Mouse (Mus musculus) lung, embryonic 14.5 days (tissue): ENCODE results near the gene Nectin2. TPM values are rescaled to one million over a fixed set of nuclear protein-coding genes. Genes with fewer than 3 reads are reported as not detected.

Source experiments
- ATAC-seq: fragments of 200-750 bp; cut with Nextera tagmentation; 2 replicates; pipeline ENCODE4 v1.8.0; 2017; ENCODE audit warnings: mild to moderate bottlenecking, moderate TSS enrichment, moderate library complexity; ENCODE audit not compliant: insufficient read depth
- DNase-seq: peaks from one replicate; pipeline ENCODE4 v3.0.0-alpha.2; 2015
- H3K27ac ChIP-seq: fragments of 300-500 bp; sonication (generic); 2 replicates; pipeline ENCODE4 v1.5.1; 2014; ENCODE audit warnings: low read depth, mild to moderate bottlenecking, moderate library complexity
- H3K27me3 ChIP-seq: fragments of 300-500 bp; sonication (generic); 2 replicates; pipeline ENCODE4 v1.6.1; 2014; ENCODE audit warnings: low read length, control low read depth; ENCODE audit not compliant: insufficient read depth
- H3K36me3 ChIP-seq: fragments of 300-500 bp; sonication (generic); 2 replicates; pipeline ENCODE4 v1.6.1; 2014; ENCODE audit warnings: control low read depth; ENCODE audit not compliant: insufficient read depth
- H3K4me1 ChIP-seq: fragments of 300-500 bp; sonication (generic); 2 replicates; pipeline ENCODE4 v1.6.1; 2014; ENCODE audit warnings: antibody characterized with exemption, control low read depth; ENCODE audit not compliant: insufficient read depth
- H3K4me2 ChIP-seq: fragments of 300-500 bp; sonication (generic); 2 replicates; pipeline ENCODE4 v1.6.1; 2014; ENCODE audit warnings: mild to moderate bottlenecking
- H3K4me3 ChIP-seq: fragments of 300-500 bp; sonication (generic); 2 replicates; pipeline ENCODE4 v1.5.1; 2014; ENCODE audit warnings: low read depth, low read length
- H3K9ac ChIP-seq: fragments of 300-500 bp; sonication (generic); 2 replicates; pipeline ENCODE4 v1.6.1; 2014
- H3K9me3 ChIP-seq: fragments of 300-500 bp; sonication (generic); 2 replicates; pipeline ENCODE4 v1.6.1; 2016; ENCODE audit warnings: low read depth, low read length, control low read depth
- CTCF ChIP-seq: IDR thresholded peaks from 2 replicates; pipeline ENCODE4 v1.5.1; 2016; ENCODE audit warnings: antibody characterized with exemption, low read depth
- WGBS: fragments of 180-500 bp; shearing (Covaris S2); extraction: QIAGEN DNeasy Blood & Tissue Kit; methylation state at CpG from one replicate; pipeline ENCODE4 v1.1.7; 2014; 5-methylcytosine and 5-hydroxymethylcytosine counted together
- polyA plus RNA-seq: library from polyadenylated mRNA; unstranded; fragments of >200 nt; fragmentation: Nextera tagmentation; extraction: Ambion mirVana; gene quantifications from 2 replicates; pipeline ENCODE4 v1.2.1, GENCODE M21; 2014

Nectin2 gene
- polyA plus RNA-seq, 1 experiment from 2014 or later = 125 TPM

DNA sequence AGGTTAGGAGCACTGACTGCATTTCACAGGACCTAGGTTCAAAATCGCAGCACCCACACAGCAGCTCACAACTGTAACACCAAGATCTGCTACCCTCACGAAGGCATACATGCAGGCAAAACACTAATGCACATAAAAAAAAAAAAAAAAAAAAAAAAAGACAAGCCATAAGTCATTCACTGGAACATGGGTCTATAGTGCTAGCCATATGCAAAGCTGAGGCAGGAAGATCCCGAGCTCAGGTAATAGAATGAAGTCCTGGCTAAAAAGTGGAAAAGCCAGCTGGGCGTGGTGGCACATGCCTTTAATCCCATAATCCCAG is 50.5 kb downstream of the Nectin2 start:
- H3K27me3 ChIP-seq = no peaks in the 10 kb centered on the region
- no peak overlapping the region for H3K4me2 ChIP-seq
- H3K4me3 ChIP-seq = no peak overlapping the region
- peaks cover 14% of the 10 kb centered on the region; the same call in 1 of the 2 replicates for H3K4me1 ChIP-seq
- no peak overlapping the region for H3K27ac ChIP-seq
- no peaks in the 10 kb centered on the region; the same call in 1 of the 2 replicates for H3K9me3 ChIP-seq
- WGBS = 75% methylated on average over 4 of the region's 4 CpGs
- ATAC-seq = no peak
- DNase-seq = no peak
- H3K36me3 ChIP-seq = peaks cover 44% of the 10 kb centered on the region
- H3K9ac ChIP-seq = no peak overlapping the region; the same call in 1 of the 2 replicates
- TF ChIP-seq CTCF = no peak

DNA sequence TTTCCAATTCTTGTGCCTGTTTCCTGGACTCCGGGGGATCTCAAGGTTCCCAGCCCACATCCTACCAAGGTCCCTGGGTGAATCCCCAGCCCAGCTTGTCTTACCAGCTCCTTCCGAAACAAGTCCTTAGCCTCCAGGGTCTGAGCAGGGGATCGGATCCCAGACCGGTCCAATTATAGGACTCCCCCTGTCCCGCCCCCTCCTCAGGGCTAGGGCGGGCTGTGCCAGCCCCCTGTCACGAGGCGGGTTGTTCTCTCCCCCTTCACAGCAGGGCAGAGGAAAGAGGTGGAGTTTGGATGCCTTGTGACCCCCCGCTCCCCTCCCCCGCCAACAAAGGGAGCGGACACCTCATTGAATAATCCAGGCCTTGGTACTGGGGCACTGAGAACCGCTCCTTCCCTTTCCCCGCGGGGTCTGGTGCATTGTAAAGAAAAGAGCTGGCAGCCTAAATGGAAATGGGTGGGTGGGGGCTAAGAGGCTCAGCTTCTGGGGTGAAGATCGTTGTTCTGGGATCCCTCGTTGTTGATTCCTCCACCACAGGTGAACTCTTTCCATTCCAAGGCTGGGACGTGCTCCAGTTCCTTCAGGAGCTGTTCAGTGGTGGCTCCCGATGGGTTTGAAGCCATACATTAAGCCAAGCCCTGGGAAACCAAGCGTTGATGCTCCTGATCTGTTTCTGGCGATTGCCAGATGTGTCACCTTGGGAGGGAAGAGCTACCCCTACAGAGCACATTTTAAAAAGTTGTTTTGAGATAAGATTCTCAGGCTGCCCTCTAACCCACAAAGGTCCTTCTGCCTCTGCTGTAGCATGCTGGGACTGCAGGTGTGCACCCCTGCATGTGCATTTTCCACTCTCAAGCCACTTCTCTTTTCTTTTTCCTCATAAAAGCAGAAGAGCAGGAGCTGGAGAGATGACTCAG is 51.1 kb downstream of the Nectin2 start, which contains the start of gene Apoe:
Gene Apoe (minus strand): TSS at position 282 of the 920 bp plus-strand sequence.
- H3K4me2 ChIP-seq = peak within 1 kb of the TSS; percentile 68
- H3K27me3 ChIP-seq = no peaks in the 10 kb centered on the region
- ATAC-seq (peak; percentile 67; the same call in 1 of the 2 replicates), DNase-seq (peak; percentile 60)
- no peaks in the 10 kb centered on the region; the same call in 1 of the 2 replicates for H3K9me3 ChIP-seq
- 2% methylated on average over 20 of the region's 20 CpGs for WGBS
- H3K36me3 ChIP-seq = peaks cover 39% of the 10 kb centered on the region
- peak within 1 kb of the TSS; percentile 34 for H3K4me3 ChIP-seq
- TF ChIP-seq CTCF = 0 out of 2 replicates have a peak, but pooled peaks have one; percentile 19
- H3K4me1 ChIP-seq = peaks cover 14% of the 10 kb centered on the region; the same call in 1 of the 2 replicates
- H3K27ac ChIP-seq = peak within 1 kb of the TSS; percentile 46; the same call in 1 of the 2 replicates
- peak within 1 kb of the TSS; percentile 42 for H3K9ac ChIP-seq

DNA sequence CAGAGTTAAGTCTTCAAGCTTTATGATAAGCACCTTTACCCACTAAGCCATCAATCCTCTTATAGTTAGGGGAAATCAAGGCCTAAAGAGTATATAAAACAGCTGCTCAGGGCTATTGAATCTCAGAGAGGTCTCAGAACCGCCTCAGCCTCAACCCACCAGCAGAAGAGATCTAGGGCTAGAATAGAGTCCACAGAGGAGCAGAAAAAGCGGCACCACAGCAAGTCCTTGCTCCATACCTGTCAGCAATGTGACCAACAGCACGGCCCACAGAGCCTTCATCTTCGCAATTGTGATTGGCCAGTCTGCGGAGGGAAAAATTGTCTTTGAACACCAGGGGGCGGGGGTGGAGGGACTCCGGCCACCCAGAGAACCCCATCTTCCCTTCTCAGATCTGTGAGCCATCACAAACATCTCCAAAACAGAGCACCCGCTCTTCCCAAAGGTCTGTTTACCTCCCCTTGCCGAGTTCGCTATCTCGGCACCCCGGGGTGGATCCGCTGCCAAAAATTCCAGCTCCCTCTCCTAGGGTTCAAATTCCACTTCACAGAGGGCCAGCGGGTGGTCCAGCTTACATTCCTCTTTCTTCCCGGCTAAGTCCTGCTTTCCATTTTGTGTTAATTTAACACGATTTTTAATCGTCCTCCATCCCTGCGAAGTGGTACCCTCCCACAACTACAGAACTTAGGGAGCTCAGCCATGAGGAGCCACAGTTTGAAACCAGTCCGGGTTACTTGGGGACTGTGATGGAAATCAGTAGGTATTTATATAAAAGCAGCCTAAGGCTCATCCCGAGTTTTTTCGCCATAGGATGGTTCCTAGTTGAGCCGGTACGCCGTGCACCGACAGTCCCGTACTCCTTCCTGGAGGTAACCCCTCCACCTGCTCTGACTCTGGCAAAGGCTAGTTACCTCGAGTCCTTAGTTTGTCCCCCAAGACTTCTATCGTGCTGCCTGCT is 52.1 kb downstream of the Nectin2 start:
- H3K4me3 ChIP-seq = peak overlapping the region; percentile 34
- ATAC-seq (peak; percentile 26; the same call in 1 of the 2 replicates), DNase-seq (peak; percentile 63)
- H3K4me1 ChIP-seq = peaks cover 21% of the 10 kb centered on the region
- peak overlapping the region; percentile 68 for H3K4me2 ChIP-seq
- peak; percentile 64 for TF ChIP-seq CTCF
- WGBS = 2% methylated on average over 28 of the region's 28 CpGs
- H3K27me3 ChIP-seq = no peaks in the 10 kb centered on the region
- H3K9ac ChIP-seq = peak overlapping the region; percentile 42
- H3K27ac ChIP-seq = peak overlapping the region; percentile 46; the same call in 1 of the 2 replicates
- no peaks in the 10 kb centered on the region; the same call in 1 of the 2 replicates for H3K9me3 ChIP-seq
- peaks cover 31% of the 10 kb centered on the region for H3K36me3 ChIP-seq

DNA sequence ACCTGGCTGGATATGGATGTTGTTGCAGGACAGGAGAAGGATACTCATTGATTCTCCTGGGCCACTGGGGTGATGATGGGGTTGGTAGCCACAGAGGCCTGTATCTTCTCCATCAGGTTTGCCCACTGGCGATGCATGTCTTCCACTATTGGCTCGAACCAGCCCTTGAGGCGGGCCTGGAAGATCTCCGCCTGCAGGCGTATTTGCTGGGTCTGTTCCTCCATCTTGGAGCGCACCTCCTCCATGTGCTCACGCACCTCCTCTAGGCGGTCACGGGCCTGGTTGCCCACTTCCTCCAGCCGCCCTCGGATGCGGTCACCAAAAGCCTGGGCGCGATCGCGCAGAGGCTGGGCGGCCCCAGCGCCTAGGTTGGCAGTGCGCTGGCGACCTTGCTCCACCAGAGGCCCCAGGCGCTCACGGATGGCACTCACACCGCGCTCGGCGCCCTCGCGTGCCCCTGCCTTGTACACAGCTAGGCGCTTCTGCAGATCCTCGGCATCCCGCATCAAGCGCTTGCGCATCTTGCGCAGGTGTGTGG is 53.9 kb downstream of the Nectin2 start:
- TF ChIP-seq CTCF = no peak
- H3K4me1 ChIP-seq = peaks cover 28% of the 10 kb centered on the region
- WGBS = 93% methylated on average over 34 of the region's 34 CpGs
- H3K4me2 ChIP-seq = no peak overlapping the region
- 0 out of 2 replicates have a peak overlapping the region, but pooled peaks have one; percentile 4 for H3K4me3 ChIP-seq
- peaks cover 15% of the 10 kb centered on the region; the same call in 1 of the 2 replicates for H3K36me3 ChIP-seq
- no peak overlapping the region for H3K27ac ChIP-seq
- no peaks in the 10 kb centered on the region; the same call in 1 of the 2 replicates for H3K9me3 ChIP-seq
- H3K9ac ChIP-seq = no peak overlapping the region
- ATAC-seq (no peak), DNase-seq (no peak)
- no peaks in the 10 kb centered on the region for H3K27me3 ChIP-seq

DNA sequence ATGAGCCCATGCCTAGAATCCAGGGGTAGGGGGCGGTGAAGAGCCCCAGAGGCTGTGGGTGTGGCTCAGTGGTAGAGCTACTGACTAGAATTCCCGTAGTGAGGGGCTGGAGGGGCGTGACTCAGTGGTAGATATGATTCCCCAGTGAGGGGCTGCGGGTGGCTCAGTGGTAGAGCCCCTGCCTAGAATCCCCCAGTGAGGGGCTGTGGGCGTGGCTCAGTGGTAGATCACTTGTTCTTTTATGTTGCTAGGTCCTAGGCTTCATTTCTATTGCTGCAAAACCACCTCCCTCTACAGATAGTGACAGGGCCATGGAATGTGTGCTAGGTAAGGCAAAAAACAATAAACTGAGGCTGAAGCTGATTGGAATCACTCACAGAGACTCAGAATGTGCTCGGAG is 54.4 kb downstream of the Nectin2 start:
- TF ChIP-seq CTCF = no peak
- WGBS = 73% methylated on average over 6 of the region's 6 CpGs
- Histone ChIP-seq H3K9ac (no peak overlapping the region), H3K36me3 (peaks cover 14% of the 10 kb centered on the region; the same call in 1 of the 2 replicates), H3K4me2 (no peak overlapping the region), H3K27me3 (no peaks in the 10 kb centered on the region), H3K4me1 (peaks cover 28% of the 10 kb centered on the region), H3K4me3 (no peak overlapping the region), H3K9me3 (no peaks in the 10 kb centered on the region; the same call in 1 of the 2 replicates), H3K27ac (no peak overlapping the region)
- DNase-seq = no peak
- ATAC-seq = no peak

DNA sequence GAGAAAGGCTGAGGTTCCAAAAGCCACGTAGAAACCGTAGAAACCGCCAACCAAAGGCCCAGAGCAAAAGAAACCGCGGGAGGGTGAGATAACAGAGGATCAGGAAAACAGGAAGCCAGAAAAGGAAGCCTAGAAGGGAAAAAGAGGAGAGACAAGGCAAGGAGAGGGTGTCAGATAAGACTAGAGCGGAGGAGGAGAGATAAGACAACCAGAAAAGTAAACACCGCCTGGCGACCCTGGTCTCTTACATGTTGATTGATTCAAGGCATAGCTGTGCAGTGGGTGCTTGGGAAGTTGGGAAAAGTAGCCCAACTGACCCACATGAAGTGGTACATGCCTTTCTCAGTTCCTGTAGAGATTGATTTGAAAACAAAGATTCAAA is 55.1 kb downstream of the Nectin2 start:
- WGBS = 7% methylated on average over 8 of the region's 8 CpGs
- peaks cover 28% of the 10 kb centered on the region for H3K4me1 ChIP-seq

More for the DNA sequence above, 55.1 kb downstream of the Nectin2 start:
- Histone ChIP-seq H3K4me2 (no peak overlapping the region), H3K27ac (peak overlapping the region; percentile 76), H3K4me3 (no peak overlapping the region), H3K27me3 (no peaks in the 10 kb centered on the region), H3K9me3 (no peaks in the 10 kb centered on the region; the same call in 1 of the 2 replicates), H3K9ac (no peak overlapping the region; the same call in 1 of the 2 replicates), H3K36me3 (peaks cover 9% of the 10 kb centered on the region; the same call in 1 of the 2 replicates)
- TF ChIP-seq CTCF = no peak
- DNase-seq (peak; percentile 24), ATAC-seq (no peak)
